Mouse (Mus musculus) stomach, embryonic 14.5 days (tissue): ENCODE data around the gene Jph3. TPM values are rescaled to one million over a fixed set of nuclear protein-coding genes. Genes with fewer than 3 reads are reported as not detected.

Experiments
- ATAC-seq: fragments of 200-750 bp; cut with Nextera tagmentation; 2 replicates; pipeline ENCODE4 v1.8.0; 2017; ENCODE audit warnings: low read depth, moderate TSS enrichment; ENCODE audit not compliant: insufficient number of reproducible peaks, insufficient read depth, low FRiP score
- H3K27ac ChIP-seq: fragments of 300-500 bp; sonication (generic); 2 replicates; pipeline ENCODE4 v1.5.1; 2014; ENCODE audit warnings: mild to moderate bottlenecking, low read length, moderate library complexity, mixed read lengths
- H3K27me3 ChIP-seq: fragments of 300-500 bp; sonication (generic); 2 replicates; pipeline ENCODE4 v1.6.1; 2014; ENCODE audit warnings: low read length, control low read depth, mixed read lengths; ENCODE audit not compliant: control insufficient read depth, insufficient read depth
- H3K36me3 ChIP-seq: fragments of 300-500 bp; sonication (generic); 2 replicates; pipeline ENCODE4 v1.6.1; 2014; ENCODE audit warnings: mild to moderate bottlenecking, control low read depth, low read length, moderate library complexity, mixed read lengths; ENCODE audit not compliant: control insufficient read depth, insufficient read depth
- H3K4me1 ChIP-seq: fragments of 300-500 bp; sonication (generic); 2 replicates; pipeline ENCODE4 v1.6.1; 2014; ENCODE audit warnings: low read length, control low read depth, mixed read lengths; ENCODE audit not compliant: control insufficient read depth, insufficient read depth
- H3K4me2 ChIP-seq: fragments of 300-500 bp; sonication (generic); replicated peaks from 2 replicates; pipeline ENCODE4 v1.6.1; 2014; ENCODE audit warnings: low read depth, low read length, control low read depth
- H3K4me3 ChIP-seq: fragments of 300-500 bp; sonication (generic); 2 replicates; pipeline ENCODE4 v1.5.1; 2014; ENCODE audit warnings: low read depth, low read length, control low read depth
- H3K9ac ChIP-seq: fragments of 300-500 bp; sonication (generic); replicated peaks from 2 replicates; pipeline ENCODE4 v1.6.1; 2014; ENCODE audit warnings: low read depth, mild to moderate bottlenecking, control low read depth, low read length, moderate library complexity, mixed read lengths
- H3K9me3 ChIP-seq: fragments of 300-500 bp; sonication (generic); 2 replicates; pipeline ENCODE4 v1.6.1; 2016; ENCODE audit warnings: low read depth, low read length, control low read depth; ENCODE audit not compliant: control insufficient read depth
- WGBS: fragments of 180-500 bp; shearing (Covaris S2); extraction: QIAGEN DNeasy Blood & Tissue Kit; methylation state at CpG from one replicate; pipeline ENCODE4 v1.1.7; 2014; 5-methylcytosine and 5-hydroxymethylcytosine counted together
- polyA plus RNA-seq: library from polyadenylated mRNA; unstranded; fragments of >200 nt; fragmentation: Nextera tagmentation; extraction: Ambion mirVana; gene quantifications from 2 replicates; pipeline ENCODE4 v1.2.1, GENCODE M21; 2014

Gene Jph3
- polyA plus RNA-seq, 1 experiment from 2014 or later: 3.6 TPM

- H3K4me3 ChIP-seq: no peak overlapping the region
- no peaks in the 10 kb centered on the region for H3K4me1 ChIP-seq
- no peak for ATAC-seq
- H3K9ac ChIP-seq: no peak overlapping the region
- WGBS: 35% methylated on average over 19 of the region's 19 CpGs
- H3K36me3 ChIP-seq: no peaks in the 10 kb centered on the region
- no peak overlapping the region for H3K27ac ChIP-seq
- no peak overlapping the region for H3K4me2 ChIP-seq
- H3K27me3 ChIP-seq: no peaks in the 10 kb centered on the region
- no peaks in the 10 kb centered on the region for H3K9me3 ChIP-seq
Measured at GRCm38 (mm10) chr8:121770845-121771752, 41.7 kb downstream of the Jph3 start.

- H3K27ac ChIP-seq: no peak overlapping the region
- no peak overlapping the region for H3K4me3 ChIP-seq
- no peaks in the 10 kb centered on the region for H3K27me3 ChIP-seq
- no peak for ATAC-seq
- H3K9me3 ChIP-seq: no peaks in the 10 kb centered on the region
- no peaks in the 10 kb centered on the region for H3K36me3 ChIP-seq
- 92% methylated on average over 12 of the region's 12 CpGs for WGBS
- no peak overlapping the region for H3K9ac ChIP-seq
- no peak overlapping the region for H3K4me2 ChIP-seq
- peaks cover 5% of the 10 kb centered on the region; the same call in 1 of the 2 replicates for H3K4me1 ChIP-seq
Measured at GRCm38 (mm10) chr8:121773876-121774275, 44.5 kb downstream of the Jph3 start.

GRCm38 (mm10) chr8:121782493-121782892, 53.1 kb downstream of the Jph3 start:
- H3K9ac ChIP-seq: no peak overlapping the region
- H3K9me3 ChIP-seq: no peaks in the 10 kb centered on the region
- H3K4me2 ChIP-seq: no peak overlapping the region
- no peak for ATAC-seq
- H3K4me1 ChIP-seq: peaks cover 5% of the 10 kb centered on the region; the same call in 1 of the 2 replicates
- H3K36me3 ChIP-seq: no peaks in the 10 kb centered on the region
- H3K27ac ChIP-seq: no peak overlapping the region
- no peaks in the 10 kb centered on the region for H3K27me3 ChIP-seq
- 61% methylated on average over 5 of the region's 5 CpGs for WGBS
- H3K4me3 ChIP-seq: no peak overlapping the region

GRCm38 (mm10) chr8:121786542-121786941, 57.1 kb downstream of the Jph3 start:
- no peak overlapping the region for H3K4me3 ChIP-seq
- WGBS: 46% methylated on average over 10 of the region's 10 CpGs

GRCm38 (mm10) chr8:121788786-121789185, 59.4 kb downstream of the Jph3 start:
- Histone ChIP-seq H3K9me3 (no peaks in the 10 kb centered on the region), H3K4me3 (no peak overlapping the region), H3K4me2 (no peak overlapping the region), H3K27me3 (no peaks in the 10 kb centered on the region), H3K36me3 (no peaks in the 10 kb centered on the region), H3K27ac (no peak overlapping the region), H3K4me1 (no peaks in the 10 kb centered on the region), H3K9ac (no peak overlapping the region)
- no peak for ATAC-seq
- WGBS: 83% methylated on average over 8 of the region's 8 CpGs

More at GRCm38 (mm10) chr8:121786542-121786941, 57.1 kb downstream of the Jph3 start:
- Histone ChIP-seq H3K27ac (no peak overlapping the region), H3K9ac (no peak overlapping the region), H3K4me2 (no peak overlapping the region), H3K9me3 (no peaks in the 10 kb centered on the region), H3K4me1 (no peaks in the 10 kb centered on the region), H3K27me3 (no peaks in the 10 kb centered on the region), H3K36me3 (no peaks in the 10 kb centered on the region)
- ATAC-seq: no peak

GRCm38 (mm10) chr8:121792159-121792558, 62.7 kb downstream of the Jph3 start:
- H3K4me3 ChIP-seq: no peak overlapping the region
- no peak overlapping the region for H3K27ac ChIP-seq
- H3K9me3 ChIP-seq: no peaks in the 10 kb centered on the region
- 70% methylated on average over 7 of the region's 7 CpGs for WGBS
- H3K36me3 ChIP-seq: peaks cover 11% of the 10 kb centered on the region; the same call in 1 of the 2 replicates
- H3K9ac ChIP-seq: no peak overlapping the region
- H3K27me3 ChIP-seq: no peaks in the 10 kb centered on the region
- H3K4me1 ChIP-seq: no peaks in the 10 kb centered on the region
- no peak for ATAC-seq
- no peak overlapping the region for H3K4me2 ChIP-seq

DNA sequence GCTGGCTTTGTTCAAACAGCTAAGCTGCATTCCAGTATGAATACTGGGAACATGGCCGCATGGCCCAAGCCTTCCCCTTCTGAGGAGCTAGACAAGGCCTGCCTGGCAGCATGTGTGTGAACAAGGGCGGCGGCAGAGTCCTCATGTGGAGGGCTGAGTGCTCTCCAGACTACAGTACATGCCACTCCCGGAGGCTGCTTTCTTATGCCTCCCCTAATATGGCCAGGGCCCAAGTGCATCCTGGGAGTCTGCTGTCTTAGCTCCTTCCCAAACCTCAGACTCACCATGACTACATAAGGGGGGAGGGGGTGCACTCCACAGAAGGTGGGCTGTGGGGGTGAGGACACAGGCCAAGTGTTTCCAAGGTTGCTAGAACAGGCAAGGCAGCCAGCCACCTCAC, 63.2 kb downstream of the Jph3 start:
- no peak overlapping the region for H3K9ac ChIP-seq
- no peak overlapping the region for H3K27ac ChIP-seq
- H3K4me3 ChIP-seq: no peak overlapping the region

DNA sequence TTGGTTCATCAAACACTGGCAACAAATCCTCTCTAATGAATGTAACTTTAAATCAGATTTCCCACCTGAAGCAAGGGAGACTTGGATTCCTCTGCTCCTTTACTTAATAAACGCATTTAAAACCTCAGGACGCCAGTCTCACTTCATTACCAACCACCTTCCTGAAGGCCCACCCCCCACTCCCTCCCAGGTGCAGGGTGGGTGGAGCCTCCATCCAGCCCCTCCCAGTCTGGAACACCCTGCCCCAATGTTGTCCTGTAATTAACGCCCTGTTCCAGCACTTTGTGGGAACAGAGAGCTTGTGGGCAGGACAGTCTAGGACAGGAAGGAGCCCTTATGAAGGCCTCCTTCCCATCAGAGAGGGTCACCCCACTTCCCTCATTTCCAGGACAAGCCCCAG, 64.7 kb downstream of the Jph3 start:
- Histone ChIP-seq H3K9ac (no peak overlapping the region), H3K36me3 (peaks cover 16% of the 10 kb centered on the region), H3K9me3 (no peaks in the 10 kb centered on the region), H3K4me2 (no peak overlapping the region), H3K27ac (no peak overlapping the region), H3K27me3 (no peaks in the 10 kb centered on the region), H3K4me1 (no peaks in the 10 kb centered on the region), H3K4me3 (no peak overlapping the region)
- 0 out of 2 replicates have a peak, but pooled peaks have one; percentile 34 for ATAC-seq
- 38% methylated on average over 3 of the region's 3 CpGs for whole genome bisulfite sequencing

More for the DNA sequence above, 63.2 kb downstream of the Jph3 start:
- Histone ChIP-seq H3K4me2 (no peak overlapping the region), H3K27me3 (no peaks in the 10 kb centered on the region), H3K36me3 (peaks cover 11% of the 10 kb centered on the region; the same call in 1 of the 2 replicates), H3K9me3 (no peaks in the 10 kb centered on the region), H3K4me1 (no peaks in the 10 kb centered on the region)
- ATAC-seq: no peak
- 63% methylated on average over 4 of the region's 4 CpGs for WGBS
